Mouse (Mus musculus) G1E (cell line): Measurements from ENCODE around the gene Jarid2. TPM values are rescaled to one million over a fixed set of nuclear protein-coding genes. Genes with fewer than 3 reads are reported as not detected.

ENCODE experiments used
- ATAC-seq: 2 replicates; pipeline ENCODE4 v1.8.0; 2016; ENCODE audit warnings: mild to moderate bottlenecking; ENCODE audit not compliant: insufficient number of reproducible peaks, poor library complexity, low FRiP score, severe bottlenecking; ENCODE audit errors: extremely low read depth
- DNase-seq: peaks from one replicate; pipeline ENCODE4 v3.0.0; 2012; ENCODE audit warnings: low spot score
- H3K27me3 ChIP-seq: 2 replicates; pipeline ENCODE4 v1.6.1; 2012; ENCODE audit warnings: mild to moderate bottlenecking, low read length, inconsistent platforms; ENCODE audit not compliant: insufficient read depth
- H3K36me3 ChIP-seq: replicated peaks from 2 replicates; pipeline ENCODE3; 2012; ENCODE audit warnings: mild to moderate bottlenecking, inconsistent platforms
- H3K4me1 ChIP-seq: 2 replicates; pipeline ENCODE4 v1.6.1; 2012; ENCODE audit warnings: low read depth, low read length, inconsistent platforms, mixed read lengths; ENCODE audit not compliant: insufficient read depth
- H3K4me3 ChIP-seq: 2 replicates; pipeline ENCODE4 v1.5.1; 2012; ENCODE audit warnings: low read depth, mild to moderate bottlenecking, inconsistent platforms, low read length, moderate library complexity, mixed read lengths
- H3K9me3 ChIP-seq: replicated peaks from 2 replicates; pipeline ENCODE4 v1.6.1; 2012; ENCODE audit warnings: inconsistent platforms
- CTCF ChIP-seq: IDR thresholded peaks from 2 replicates; pipeline ENCODE4 v1.5.1; 2012; ENCODE audit warnings: low read depth, low read length, inconsistent platforms, mixed read lengths
- GATA1 ChIP-seq: IDR thresholded peaks from 2 replicates; pipeline ENCODE4 v1.6.1; 2012; ENCODE audit warnings: borderline replicate concordance, low read length, inconsistent platforms, mixed read lengths
- GATA2 ChIP-seq: IDR thresholded peaks from 2 replicates; pipeline ENCODE4 v1.6.1; 2012; ENCODE audit warnings: low read depth, low read length, inconsistent platforms, borderline replicate concordance
- POLR2AphosphoS5 ChIP-seq: IDR thresholded peaks from 2 replicates; pipeline ENCODE4 v1.6.1; 2012; ENCODE audit warnings: low read depth, low read length, inconsistent platforms; ENCODE audit not compliant: insufficient replicate concordance
- TAL1 ChIP-seq: conservative IDR thresholded peaks from 2 replicates; pipeline ENCODE4 v1.6.1; 2012; ENCODE audit warnings: low read depth, low read length, inconsistent platforms, mixed read lengths
- polyA plus RNA-seq: library from polyadenylated mRNA; stranded (reverse); fragments of >175 nt; gene quantifications from 2 replicates; pipeline ENCODE4 v1.2.3, GENCODE M21; 2012
- total RNA-seq, 2 experiments: library from RNA; stranded (forward) in 1 of 2; stranded (reverse) in 1 of 2; fragments of 200-1000 nt in 1 of 2; fragments of >200 nt in 1 of 2; fragmentation: Nextera tagmentation in 1 of 2; gene quantifications; 2 replicates each; pipeline ENCODE4 v1.2.3; 2014 to 2017

The Jarid2 gene
- total and polyA plus RNA-seq, 3 experiments = 29.9 to 93.6 (median 42.3) TPM

DNA sequence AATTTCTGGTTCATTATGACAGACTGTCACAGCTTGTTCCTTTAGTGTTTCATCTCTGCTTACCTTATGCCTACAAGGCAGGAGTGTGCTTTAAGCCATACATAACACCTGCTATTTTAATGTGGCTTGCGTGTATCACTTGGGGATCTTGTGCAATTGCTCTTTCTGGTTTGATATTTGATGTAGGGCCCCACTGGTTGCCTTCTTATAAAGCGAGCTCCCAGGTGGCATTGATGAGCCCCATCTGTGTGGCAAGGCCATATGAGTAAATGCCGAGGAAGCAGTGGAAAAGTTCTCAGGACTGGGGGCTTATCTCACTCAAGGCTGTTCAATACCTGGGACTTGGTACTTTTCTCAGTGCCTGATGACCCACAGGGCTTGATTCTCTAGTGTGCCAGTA lies 43.5 kb downstream of the Jarid2 start:
- Histone ChIP-seq H3K9me3 (no peaks in the 10 kb centered on the region), H3K36me3 (peaks cover 42% of the 10 kb centered on the region), H3K4me3 (no peak overlapping the region), H3K4me1 (peaks cover 6% of the 10 kb centered on the region), H3K27me3 (no peaks in the 10 kb centered on the region)
- TF ChIP-seq GATA2 (no peak), TAL1 (no peak), POLR2AphosphoS5 (no peak)
- no peak for DNase-seq
- no peak for ATAC-seq

DNA sequence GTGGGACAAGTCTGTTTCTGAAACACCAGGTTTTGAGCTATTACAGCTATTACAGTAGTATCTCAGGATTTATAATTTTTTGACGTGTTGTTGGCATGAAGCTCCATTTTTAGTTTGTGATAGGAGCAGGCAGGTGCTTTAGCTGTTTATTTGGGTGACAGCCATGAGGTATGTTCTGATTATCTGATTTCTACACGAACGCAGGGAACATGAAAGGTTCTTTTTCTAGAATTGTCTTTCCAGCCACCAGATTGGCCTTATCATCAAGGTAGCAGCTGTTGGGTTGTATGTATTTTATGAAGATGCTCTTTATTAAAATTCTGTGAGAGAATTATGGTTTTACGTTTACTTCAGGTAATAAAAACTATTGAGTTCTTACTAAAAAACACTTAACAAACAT lies 45.1 kb downstream of the Jarid2 start:
- no peak for DNase-seq
- H3K27me3 ChIP-seq = no peaks in the 10 kb centered on the region
- no peaks in the 10 kb centered on the region for H3K9me3 ChIP-seq
- peaks cover 43% of the 10 kb centered on the region for H3K36me3 ChIP-seq
- peaks cover 4% of the 10 kb centered on the region; the same call in 1 of the 2 replicates for H3K4me1 ChIP-seq
- no peak for TF ChIP-seq GATA1
- no peak for TF ChIP-seq CTCF
- no peak for TF ChIP-seq POLR2AphosphoS5
- no peak for TF ChIP-seq GATA2
- TF ChIP-seq TAL1 = no peak
- H3K4me3 ChIP-seq = no peak overlapping the region
- no peak for ATAC-seq

- ATAC-seq (no peak), DNase-seq (no peak)
- no peak overlapping the region for H3K4me3 ChIP-seq
- H3K4me1 ChIP-seq = peaks cover 4% of the 10 kb centered on the region; the same call in 1 of the 2 replicates
- peaks cover 43% of the 10 kb centered on the region for H3K36me3 ChIP-seq
- TF ChIP-seq GATA1 (no peak), POLR2AphosphoS5 (no peak), TAL1 (no peak), GATA2 (no peak), CTCF (no peak)
- no peaks in the 10 kb centered on the region for H3K9me3 ChIP-seq
- no peaks in the 10 kb centered on the region for H3K27me3 ChIP-seq
Measured at GRCm38 (mm10) chr13:44775396-44775795, 46.1 kb downstream of the Jarid2 start.

- H3K4me1 ChIP-seq = no peaks in the 10 kb centered on the region
- H3K9me3 ChIP-seq = no peaks in the 10 kb centered on the region
- no peak for DNase-seq
- no peak overlapping the region for H3K4me3 ChIP-seq
- TF ChIP-seq POLR2AphosphoS5 = no peak
- TF ChIP-seq TAL1 = no peak
- no peak for TF ChIP-seq CTCF
- TF ChIP-seq GATA1 = no peak
- no peak for TF ChIP-seq GATA2
- peaks cover 33% of the 10 kb centered on the region for H3K36me3 ChIP-seq
- no peak for ATAC-seq
- no peaks in the 10 kb centered on the region for H3K27me3 ChIP-seq
Measured at GRCm38 (mm10) chr13:44780506-44780905, 51.2 kb downstream of the Jarid2 start.

DNA sequence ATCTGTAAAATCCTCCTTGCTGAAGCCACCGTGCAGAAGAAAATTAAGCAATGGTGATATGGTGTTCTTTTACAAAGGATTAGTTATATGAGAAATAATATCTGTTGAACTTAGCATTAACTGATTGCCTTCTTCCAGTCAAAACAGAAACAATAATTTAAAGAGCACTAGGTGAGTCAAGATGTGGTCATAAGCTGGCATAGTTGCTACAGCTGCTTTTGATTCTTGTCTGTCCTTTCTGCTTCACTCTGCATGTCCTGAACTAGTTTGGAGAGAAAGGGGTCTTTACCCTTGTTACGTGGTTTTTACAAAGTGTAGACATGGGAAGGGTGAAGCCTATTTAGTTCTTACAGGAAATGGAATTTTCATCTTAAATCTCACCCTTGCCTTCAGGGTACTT lies 51.9 kb downstream of the Jarid2 start:
- Histone ChIP-seq H3K4me3 (no peak overlapping the region), H3K36me3 (peaks cover 31% of the 10 kb centered on the region), H3K9me3 (no peaks in the 10 kb centered on the region), H3K4me1 (no peaks in the 10 kb centered on the region), H3K27me3 (no peaks in the 10 kb centered on the region)
- no peak for TF ChIP-seq TAL1
- TF ChIP-seq POLR2AphosphoS5 = no peak
- no peak for TF ChIP-seq GATA1
- no peak for TF ChIP-seq GATA2
- no peak for TF ChIP-seq CTCF
- ATAC-seq (no peak), DNase-seq (no peak)

- Histone ChIP-seq H3K27me3 (no peaks in the 10 kb centered on the region), H3K36me3 (peaks cover 28% of the 10 kb centered on the region), H3K4me3 (no peak overlapping the region), H3K9me3 (no peaks in the 10 kb centered on the region), H3K4me1 (no peaks in the 10 kb centered on the region)
- TF ChIP-seq POLR2AphosphoS5 (no peak), CTCF (no peak), GATA2 (no peak), TAL1 (no peak), GATA1 (no peak)
- DNase-seq = no peak
- ATAC-seq = no peak
Measured at GRCm38 (mm10) chr13:44784551-44784950, 55.3 kb downstream of the Jarid2 start.

DNA sequence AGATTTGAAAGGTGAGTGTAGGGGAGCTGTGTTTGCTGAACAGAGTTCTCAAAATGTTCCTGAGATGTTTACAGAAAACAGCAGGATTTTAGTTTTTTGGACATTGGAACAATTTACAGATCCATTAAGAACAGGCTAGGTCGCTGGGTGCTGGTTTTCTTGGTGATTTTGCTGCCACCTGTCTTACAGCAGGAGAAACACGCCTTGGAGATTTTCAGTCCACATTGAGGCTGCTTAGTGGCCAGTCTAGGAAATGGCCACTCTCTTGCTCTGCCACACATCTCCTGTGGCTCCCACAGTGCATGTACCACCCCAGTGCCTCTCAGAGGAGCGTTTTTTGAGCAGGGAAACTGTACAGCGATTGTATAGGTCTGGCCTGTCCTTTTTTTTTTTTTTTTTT lies 57.0 kb downstream of the Jarid2 start:
- Histone ChIP-seq H3K4me1 (no peaks in the 10 kb centered on the region), H3K4me3 (no peak overlapping the region), H3K27me3 (no peaks in the 10 kb centered on the region), H3K36me3 (peaks cover 32% of the 10 kb centered on the region), H3K9me3 (no peaks in the 10 kb centered on the region)
- TF ChIP-seq GATA1 (no peak), GATA2 (no peak), POLR2AphosphoS5 (no peak), CTCF (no peak), TAL1 (no peak)
- peak; percentile 4 for DNase-seq
- no peak for ATAC-seq
